Mouse (Mus musculus) forebrain, embryonic 11.5 days (tissue): Measurements from ENCODE around the gene Cd200r2. TPM values are rescaled to one million over a fixed set of nuclear protein-coding genes. Genes with fewer than 3 reads are reported as not detected.

Source experiments
- ATAC-seq: fragments of 200-750 bp; cut with Nextera tagmentation; replicated peaks from 2 replicates; pipeline ENCODE4 v1.8.0; 2017; ENCODE audit warnings: moderate TSS enrichment; ENCODE audit not compliant: low FRiP score
- DNase-seq: peaks from one replicate; pipeline ENCODE4 v3.0.0-alpha.2; 2017; ENCODE audit warnings: low spot score
- H3K27ac ChIP-seq: fragments of 300-500 bp; sonication (generic); 2 replicates; pipeline ENCODE4 v1.5.1; 2014; ENCODE audit warnings: low read depth, low read length
- H3K27me3 ChIP-seq: fragments of 300-500 bp; sonication (generic); 2 replicates; pipeline ENCODE4 v1.6.1; 2014; ENCODE audit warnings: mild to moderate bottlenecking, low read length, mixed read lengths; ENCODE audit not compliant: control insufficient read depth, insufficient read depth
- H3K36me3 ChIP-seq: fragments of 300-500 bp; sonication (generic); 2 replicates; pipeline ENCODE4 v1.6.1; 2014; ENCODE audit warnings: mild to moderate bottlenecking, low read length, moderate library complexity, mixed read lengths; ENCODE audit not compliant: control insufficient read depth, insufficient read depth
- H3K4me1 ChIP-seq: fragments of 300-500 bp; sonication (generic); replicated peaks from 2 replicates; pipeline ENCODE4 v1.6.1; 2014; ENCODE audit warnings: low read length, mixed read lengths; ENCODE audit not compliant: control insufficient read depth, insufficient read depth
- H3K4me2 ChIP-seq: fragments of 300-500 bp; sonication (generic); 2 replicates; pipeline ENCODE4 v1.6.1; 2014; ENCODE audit warnings: low read depth, mild to moderate bottlenecking, low read length, moderate library complexity, mixed read lengths; ENCODE audit not compliant: severe bottlenecking
- H3K4me3 ChIP-seq: fragments of 300-500 bp; sonication (generic); 2 replicates; pipeline ENCODE4 v1.5.1; 2014; ENCODE audit warnings: low read depth, low read length
- H3K9ac ChIP-seq: fragments of 300-500 bp; sonication (generic); 2 replicates; pipeline ENCODE4 v1.6.1; 2014; ENCODE audit warnings: low read length
- H3K9me3 ChIP-seq: fragments of 300-500 bp; sonication (generic); 2 replicates; pipeline ENCODE4 v1.6.1; 2016; ENCODE audit warnings: low read length, mixed read lengths; ENCODE audit not compliant: control insufficient read depth
- WGBS: fragments of 180-500 bp; shearing (Covaris S2); extraction: QIAGEN DNeasy Blood & Tissue Kit; methylation state at CpG from one replicate; pipeline ENCODE4 v1.1.7; 2014; 5-methylcytosine and 5-hydroxymethylcytosine counted together
- polyA plus RNA-seq: library from polyadenylated mRNA; unstranded; fragments of >200 nt; fragmentation: Nextera tagmentation; extraction: Ambion mirVana; gene quantifications from 2 replicates; pipeline ENCODE4 v1.2.1, GENCODE M21; 2014

Gene Cd200r2
- polyA plus RNA-seq, 1 experiment from 2014 or later = not detected

DNA sequence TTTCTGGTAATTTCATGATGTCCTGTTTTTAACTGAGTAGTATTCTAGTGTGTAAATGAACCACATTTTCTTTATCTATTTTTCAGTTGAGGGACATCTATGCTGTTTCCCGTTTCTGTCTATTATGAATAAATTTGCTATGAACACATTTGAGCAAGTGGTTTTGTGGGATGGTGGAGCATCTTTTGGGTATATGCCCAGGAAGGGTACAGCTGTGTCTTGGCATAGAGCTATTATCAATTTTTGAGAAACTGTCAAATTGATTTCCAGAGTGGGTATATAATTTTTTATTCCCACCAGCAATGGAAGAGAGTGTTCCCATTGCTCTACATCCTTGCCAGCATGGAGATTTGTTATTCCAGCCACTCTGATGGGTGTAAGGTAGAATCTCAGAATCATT, 65.1 kb downstream of the Cd200r2 start:
- 91% methylated on average over 1 of the region's 1 CpGs for WGBS
- Histone ChIP-seq H3K36me3 (no peaks in the 10 kb centered on the region), H3K9ac (no peak overlapping the region), H3K9me3 (no peaks in the 10 kb centered on the region), H3K27ac (no peak overlapping the region), H3K4me2 (no peak overlapping the region), H3K4me3 (no peak overlapping the region), H3K27me3 (no peaks in the 10 kb centered on the region), H3K4me1 (no peaks in the 10 kb centered on the region)
- no peak for DNase-seq
- ATAC-seq = no peak

- no peaks in the 10 kb centered on the region for H3K4me1 ChIP-seq
- H3K9ac ChIP-seq = no peak within 1 kb of the TSS
- no peaks in the 10 kb centered on the region for H3K9me3 ChIP-seq
- WGBS = 83% methylated on average over 3 of the region's 3 CpGs
- ATAC-seq (no peak), DNase-seq (no peak)
- no peaks in the 10 kb centered on the region for H3K36me3 ChIP-seq
- H3K27me3 ChIP-seq = no peaks in the 10 kb centered on the region
- no peak within 1 kb of the TSS for H3K27ac ChIP-seq
- H3K4me2 ChIP-seq = no peak within 1 kb of the TSS
- H3K4me3 ChIP-seq = no peak within 1 kb of the TSS
These were observed 76.6 kb downstream of the Cd200r2 start, which contains the start of gene Cd200r3 for GRCm38 (mm10) chr16:44943468-44943867. Gene Cd200r3, plus strand, starts transcription at chr16:44943678.

DNA sequence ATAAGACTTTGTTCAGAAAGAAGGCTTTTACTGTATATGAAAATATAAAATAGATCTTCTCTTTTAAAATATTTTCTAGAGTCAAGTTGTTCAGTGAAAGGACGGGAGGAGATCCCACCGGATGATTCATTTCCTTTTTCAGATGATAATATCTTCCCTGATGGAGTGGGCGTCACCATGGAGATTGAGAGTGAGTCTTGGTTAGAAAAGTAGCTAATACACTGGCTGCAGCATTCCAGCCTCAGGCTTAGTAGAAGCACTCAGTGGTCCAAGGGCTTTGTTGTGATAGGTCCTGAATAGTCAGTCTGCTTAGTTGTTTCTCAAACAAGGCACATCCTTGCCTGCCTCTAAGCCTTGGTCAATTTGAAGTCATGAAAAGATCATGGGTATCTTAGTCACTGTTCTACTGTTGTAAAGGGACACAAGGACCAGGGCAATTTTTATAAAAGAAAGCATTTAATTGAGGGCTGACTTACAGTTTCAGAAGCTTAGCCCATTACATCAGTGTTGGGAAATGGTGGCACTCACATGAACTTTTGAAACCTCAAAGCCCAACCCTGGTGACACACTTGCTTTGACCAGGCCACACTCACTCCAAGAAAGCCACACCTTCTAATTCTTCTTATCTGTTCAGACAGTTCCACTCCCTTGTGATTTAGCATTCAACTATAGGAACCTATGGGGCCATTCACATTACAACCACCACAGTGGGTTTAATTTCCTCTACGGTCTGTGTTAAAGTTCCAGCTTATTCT, 84.6 kb downstream of the Cd200r2 start:
- H3K4me3 ChIP-seq = no peak overlapping the region
- H3K4me2 ChIP-seq = no peak overlapping the region
- H3K4me1 ChIP-seq = no peaks in the 10 kb centered on the region
- no peaks in the 10 kb centered on the region for H3K9me3 ChIP-seq
- no peaks in the 10 kb centered on the region for H3K36me3 ChIP-seq
- no peaks in the 10 kb centered on the region for H3K27me3 ChIP-seq
- 83% methylated on average over 4 of the region's 4 CpGs for WGBS
- H3K9ac ChIP-seq = no peak overlapping the region
- DNase-seq (no peak), ATAC-seq (no peak)
- no peak overlapping the region for H3K27ac ChIP-seq

DNA sequence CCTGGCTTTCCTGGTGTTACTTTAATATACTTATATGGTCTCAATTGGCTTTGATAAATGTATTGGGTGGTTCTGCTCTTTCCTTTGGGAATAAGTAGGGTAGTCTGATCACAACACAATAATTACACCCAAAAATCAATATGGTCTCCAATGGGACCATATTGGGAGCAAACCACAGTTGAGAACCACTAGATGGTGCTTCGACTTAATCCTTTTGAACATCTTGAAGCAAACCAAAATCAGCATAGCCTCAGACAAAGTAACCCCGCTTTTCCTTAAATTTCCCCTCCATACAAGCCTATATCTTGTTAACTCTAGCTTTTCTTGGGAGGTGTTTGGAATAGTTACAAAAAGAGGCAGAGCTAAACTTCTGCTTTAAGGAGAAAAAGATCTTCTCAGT, 95.4 kb downstream of the Cd200r2 start:
- DNase-seq (no peak), ATAC-seq (no peak)
- Histone ChIP-seq H3K9ac (no peak overlapping the region), H3K36me3 (no peaks in the 10 kb centered on the region), H3K4me3 (no peak overlapping the region), H3K27me3 (no peaks in the 10 kb centered on the region), H3K4me1 (no peaks in the 10 kb centered on the region), H3K4me2 (no peak overlapping the region), H3K9me3 (no peaks in the 10 kb centered on the region), H3K27ac (no peak overlapping the region)
- WGBS = 84% methylated on average over 2 of the region's 2 CpGs

- Histone ChIP-seq H3K27me3 (no peaks in the 10 kb centered on the region), H3K9me3 (no peaks in the 10 kb centered on the region), H3K9ac (no peak overlapping the region), H3K27ac (no peak overlapping the region), H3K4me1 (no peaks in the 10 kb centered on the region), H3K4me3 (no peak overlapping the region), H3K4me2 (no peak overlapping the region), H3K36me3 (no peaks in the 10 kb centered on the region)
- DNase-seq (no peak), ATAC-seq (no peak)
- WGBS = 75% methylated on average over 2 of the region's 2 CpGs
These were observed 95.9 kb downstream of the Cd200r2 start for GRCm38 (mm10) chr16:44962777-44963176.

DNA sequence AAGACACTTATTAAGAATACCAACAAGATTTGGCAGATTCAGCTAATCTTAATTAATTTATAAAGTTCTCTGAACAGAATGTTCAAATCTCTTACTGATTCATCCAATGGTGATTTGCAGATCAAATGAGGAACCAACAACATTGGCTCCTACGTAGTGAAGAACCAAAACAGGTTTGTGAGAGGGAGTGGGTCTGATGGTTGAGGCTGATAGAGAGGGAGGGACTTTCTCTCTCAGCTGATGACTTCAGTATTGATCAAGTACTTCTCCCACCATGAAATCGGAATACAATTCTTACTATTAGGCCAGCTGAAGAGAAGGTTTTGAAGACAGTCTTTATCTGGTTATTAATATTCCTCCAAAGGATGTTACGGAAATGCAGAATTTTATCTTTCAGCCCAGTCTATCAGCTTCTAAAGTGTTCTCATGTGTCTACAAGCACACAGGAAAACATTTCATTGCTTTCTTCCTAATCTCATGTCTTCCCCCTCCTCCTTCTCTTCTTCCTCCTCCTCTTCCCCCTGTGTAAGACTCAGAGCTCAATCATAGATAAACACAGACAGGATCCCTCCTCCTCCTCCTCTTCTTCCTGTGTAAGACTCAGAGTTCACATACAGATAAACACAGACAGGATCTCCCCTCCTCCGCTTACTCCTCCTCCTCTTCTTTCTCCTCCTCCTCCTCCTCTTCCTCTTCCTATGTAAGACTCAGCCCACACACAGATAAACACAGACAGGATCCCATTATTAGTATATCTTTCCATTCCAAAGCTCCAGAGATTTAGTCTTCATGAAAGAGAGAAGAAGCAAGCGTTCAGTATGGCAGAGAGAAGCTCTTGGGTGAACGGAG, 97.9 kb downstream of the Cd200r2 start:
- Histone ChIP-seq H3K4me2 (no peak overlapping the region), H3K9ac (no peak overlapping the region), H3K27ac (no peak overlapping the region), H3K9me3 (no peaks in the 10 kb centered on the region), H3K27me3 (no peaks in the 10 kb centered on the region), H3K36me3 (no peaks in the 10 kb centered on the region), H3K4me3 (no peak overlapping the region), H3K4me1 (no peaks in the 10 kb centered on the region)
- DNase-seq (no peak), ATAC-seq (no peak)
- 93% methylated on average over 6 of the region's 6 CpGs for WGBS

GRCm38 (mm10) chr16:44965428-44965827, 98.5 kb downstream of the Cd200r2 start:
- no peaks in the 10 kb centered on the region for H3K9me3 ChIP-seq
- H3K4me1 ChIP-seq = no peaks in the 10 kb centered on the region
- no peak overlapping the region for H3K4me2 ChIP-seq
- no peak overlapping the region for H3K27ac ChIP-seq
- H3K9ac ChIP-seq = no peak overlapping the region
- 89% methylated on average over 8 of the region's 8 CpGs for WGBS
- no peak overlapping the region for H3K4me3 ChIP-seq
- no peaks in the 10 kb centered on the region for H3K36me3 ChIP-seq
- ATAC-seq = no peak
- no peak for DNase-seq
- H3K27me3 ChIP-seq = no peaks in the 10 kb centered on the region
